Mouse (Mus musculus) liver, embryonic 16.5 days (tissue): Measurements from ENCODE around the gene Cyba. TPM values are rescaled to one million over a fixed set of nuclear protein-coding genes. Genes with fewer than 3 reads are reported as not detected.
A peak's percentile ranks its signal among the peaks of the same experiment; 100 is the strongest.

ENCODE experiments used
- ATAC-seq: fragments of 200-750 bp; cut with Nextera tagmentation; 2 replicates; pipeline ENCODE4 v1.8.0; 2017; ENCODE audit warnings: low read depth, mild to moderate bottlenecking, moderate number of reproducible peaks, moderate library complexity
- H3K27ac ChIP-seq: fragments of 300-500 bp; sonication (generic); 2 replicates; pipeline ENCODE4 v1.5.1; 2014; ENCODE audit warnings: mild to moderate bottlenecking, low read length
- H3K27me3 ChIP-seq: fragments of 300-500 bp; sonication (generic); 2 replicates; pipeline ENCODE4 v1.6.1; 2014; ENCODE audit warnings: low read depth, low read length, mixed read lengths; ENCODE audit not compliant: control insufficient read depth, insufficient read depth
- H3K36me3 ChIP-seq: fragments of 300-500 bp; sonication (generic); 2 replicates; pipeline ENCODE4 v1.6.1; 2014; ENCODE audit warnings: mild to moderate bottlenecking; ENCODE audit not compliant: control insufficient read depth, insufficient read depth
- H3K4me1 ChIP-seq: fragments of 300-500 bp; sonication (generic); 2 replicates; pipeline ENCODE4 v1.6.1; 2014; ENCODE audit warnings: low read depth, low read length, mixed read lengths; ENCODE audit not compliant: control insufficient read depth
- H3K4me2 ChIP-seq: fragments of 300-500 bp; sonication (generic); 2 replicates; pipeline ENCODE4 v1.6.1; 2014; ENCODE audit warnings: low read depth, low read length, mixed read lengths
- H3K4me3 ChIP-seq: fragments of 300-500 bp; sonication (generic); 2 replicates; pipeline ENCODE4 v1.5.1; 2014; ENCODE audit warnings: low read depth, mild to moderate bottlenecking, low read length
- H3K9ac ChIP-seq: fragments of 300-500 bp; sonication (generic); 2 replicates; pipeline ENCODE4 v1.6.1; 2014; ENCODE audit warnings: low read depth, low read length
- H3K9me3 ChIP-seq: fragments of 300-500 bp; sonication (generic); replicated peaks from 2 replicates; pipeline ENCODE4 v1.6.1; 2016; ENCODE audit warnings: low read length; ENCODE audit not compliant: control insufficient read depth
- WGBS: fragments of 180-500 bp; shearing (Covaris S2); extraction: QIAGEN DNeasy Blood & Tissue Kit; methylation state at CpG from one replicate; pipeline ENCODE4 v1.1.7; 2014; ENCODE audit not compliant: insufficient replicate concordance; 5-methylcytosine and 5-hydroxymethylcytosine counted together
- polyA plus RNA-seq: library from polyadenylated mRNA; unstranded; fragments of >200 nt; fragmentation: Nextera tagmentation; extraction: Ambion mirVana; gene quantifications from 2 replicates; pipeline ENCODE4 v1.2.1, GENCODE M21; 2015

Gene Cyba
- polyA plus RNA-seq, 1 experiment from 2014 or later: 191 TPM

DNA sequence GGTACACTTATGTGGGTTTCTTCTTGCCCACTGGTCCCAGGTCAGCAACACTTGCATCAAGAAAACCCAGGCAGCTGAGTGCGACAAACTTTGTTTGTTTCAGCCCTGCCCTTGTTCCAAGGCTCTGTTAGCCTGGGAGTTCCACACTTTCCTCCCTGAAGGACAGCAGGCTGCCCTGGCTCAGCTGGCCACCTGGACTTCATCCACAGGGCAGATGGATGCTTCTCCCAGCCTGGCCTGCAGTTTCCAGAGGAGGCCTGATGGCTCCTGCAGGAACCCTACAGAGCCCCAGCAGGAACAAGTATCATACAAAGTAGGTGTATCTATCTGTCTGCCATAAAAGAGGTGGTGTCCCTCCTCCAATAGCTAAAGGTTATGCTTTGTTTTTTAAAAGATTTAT is 8.6 kb upstream of the Cyba start:
- WGBS: 82% methylated on average over 1 of the region's 1 CpGs
- Histone ChIP-seq H3K4me1 (peaks cover 29% of the 10 kb centered on the region), H3K27ac (no peak overlapping the region)

DNA sequence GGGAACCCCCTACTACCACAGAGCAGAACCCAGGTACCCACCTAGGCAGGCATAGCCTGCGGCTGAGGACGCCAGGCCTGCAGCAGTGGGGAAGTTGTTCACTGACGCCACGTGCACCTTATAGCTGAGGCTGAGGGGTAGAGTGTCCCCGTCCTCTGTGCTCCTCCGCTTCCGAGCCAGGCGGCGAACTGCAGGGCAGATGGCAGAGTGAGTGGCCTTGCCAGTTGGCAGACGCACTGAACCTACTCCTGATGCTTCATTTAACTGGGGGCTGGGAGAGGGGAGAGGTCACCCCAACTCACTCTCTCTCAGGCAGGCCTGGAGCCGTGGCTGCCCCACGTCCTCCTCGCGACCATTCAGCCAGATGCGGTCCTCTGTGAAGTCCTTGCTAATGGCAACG is 6.6 kb upstream of the Cyba start:
- H3K27ac ChIP-seq: no peak overlapping the region
- no peak overlapping the region for H3K9ac ChIP-seq
- H3K9me3 ChIP-seq: peaks cover 2% of the 10 kb centered on the region
- 90% methylated on average over 16 of the region's 16 CpGs for WGBS
- no peaks in the 10 kb centered on the region for H3K27me3 ChIP-seq
- peaks cover 12% of the 10 kb centered on the region for H3K4me1 ChIP-seq
- no peak for ATAC-seq
- H3K4me2 ChIP-seq: no peak overlapping the region
- H3K36me3 ChIP-seq: peaks cover 4% of the 10 kb centered on the region; the same call in 1 of the 2 replicates
- no peak overlapping the region for H3K4me3 ChIP-seq

More for the DNA sequence above, 8.6 kb upstream of the Cyba start:
- Histone ChIP-seq H3K4me2 (no peak overlapping the region), H3K4me3 (no peak overlapping the region), H3K9me3 (no peaks in the 10 kb centered on the region), H3K27me3 (no peaks in the 10 kb centered on the region), H3K9ac (no peak overlapping the region), H3K36me3 (no peaks in the 10 kb centered on the region; the same call in 1 of the 2 replicates)
- no peak for ATAC-seq

DNA sequence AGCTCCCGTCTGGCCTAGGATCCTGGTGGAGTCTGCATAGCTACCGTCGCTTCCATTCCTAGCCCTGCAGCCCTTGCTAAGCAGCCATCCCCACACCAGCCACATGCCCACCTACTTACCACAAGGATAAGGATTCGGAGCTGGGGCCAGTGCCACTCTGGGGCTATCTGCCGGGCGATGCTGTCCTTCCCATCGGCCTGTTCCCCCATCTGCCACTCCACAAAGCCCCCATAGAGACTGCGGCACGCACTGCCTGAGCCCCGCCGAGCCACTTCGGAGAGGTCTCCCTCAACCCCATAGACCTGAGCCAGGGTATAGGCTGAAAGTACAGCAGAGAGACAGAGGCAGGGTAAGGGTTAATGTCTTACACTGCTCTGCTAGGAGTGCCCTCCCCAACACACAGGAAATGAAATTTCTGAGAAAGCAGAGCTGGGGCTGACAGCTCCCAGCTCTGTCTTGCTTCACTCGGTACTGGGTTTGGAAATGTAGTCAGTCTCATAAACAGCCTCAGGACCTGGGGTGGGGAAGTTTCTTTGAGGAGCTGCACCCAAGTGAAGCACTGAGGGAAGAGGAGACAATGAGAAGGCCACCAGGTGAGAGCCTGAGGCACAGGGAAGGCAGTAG is 5.1 kb upstream of the Cyba start:
- H3K4me1 ChIP-seq: peaks cover 12% of the 10 kb centered on the region
- WGBS: 70% methylated on average over 13 of the region's 13 CpGs
- H3K27ac ChIP-seq: peak overlapping the region; percentile 38; the same call in 1 of the 2 replicates
- H3K4me3 ChIP-seq: 0 out of 2 replicates have a peak overlapping the region, but pooled peaks have one; percentile 0
- H3K27me3 ChIP-seq: peaks cover 1% of the 10 kb centered on the region; the same call in 1 of the 2 replicates
- H3K9ac ChIP-seq: no peak overlapping the region
- peaks cover 2% of the 10 kb centered on the region for H3K9me3 ChIP-seq
- no peak overlapping the region for H3K4me2 ChIP-seq
- peak; percentile 30 for ATAC-seq
- H3K36me3 ChIP-seq: peaks cover 4% of the 10 kb centered on the region; the same call in 1 of the 2 replicates

DNA sequence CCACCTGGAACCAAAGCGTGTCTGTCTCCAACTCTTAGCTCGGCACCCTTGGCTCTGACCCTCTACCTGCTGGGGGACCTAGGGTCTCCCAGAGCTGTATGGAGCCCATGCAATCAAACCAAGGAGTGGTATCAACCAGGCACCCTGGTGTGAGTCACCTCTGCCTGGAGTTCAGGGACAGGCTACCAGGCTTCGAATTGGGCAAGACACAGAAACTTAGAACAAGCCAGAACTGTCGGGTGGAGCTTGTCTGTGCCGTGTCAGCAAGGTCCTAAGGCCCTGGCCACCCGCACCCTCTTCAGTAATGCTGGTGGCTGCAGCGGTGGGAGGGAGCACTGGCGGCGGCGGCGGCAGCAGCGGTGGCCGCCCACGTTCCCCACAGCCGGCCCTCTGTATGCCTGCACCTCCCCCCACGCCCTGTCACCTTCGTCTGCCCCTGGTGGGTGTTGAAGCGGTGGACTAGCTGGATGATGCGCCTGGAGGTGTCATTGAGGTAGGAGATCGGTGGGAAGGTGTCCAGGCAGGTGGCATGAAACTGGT is 3.9 kb upstream of the Cyba start:
- H3K4me1 ChIP-seq: peaks cover 13% of the 10 kb centered on the region
- H3K27me3 ChIP-seq: peaks cover 7% of the 10 kb centered on the region
- no peak overlapping the region for H3K27ac ChIP-seq
- WGBS: 65% methylated on average over 20 of the region's 20 CpGs
- no peak overlapping the region; the same call in 1 of the 2 replicates for H3K4me3 ChIP-seq
- no peak for ATAC-seq
- no peak overlapping the region for H3K4me2 ChIP-seq
- no peak overlapping the region for H3K9ac ChIP-seq
- peaks cover 2% of the 10 kb centered on the region for H3K9me3 ChIP-seq
- peaks cover 4% of the 10 kb centered on the region; the same call in 1 of the 2 replicates for H3K36me3 ChIP-seq

DNA sequence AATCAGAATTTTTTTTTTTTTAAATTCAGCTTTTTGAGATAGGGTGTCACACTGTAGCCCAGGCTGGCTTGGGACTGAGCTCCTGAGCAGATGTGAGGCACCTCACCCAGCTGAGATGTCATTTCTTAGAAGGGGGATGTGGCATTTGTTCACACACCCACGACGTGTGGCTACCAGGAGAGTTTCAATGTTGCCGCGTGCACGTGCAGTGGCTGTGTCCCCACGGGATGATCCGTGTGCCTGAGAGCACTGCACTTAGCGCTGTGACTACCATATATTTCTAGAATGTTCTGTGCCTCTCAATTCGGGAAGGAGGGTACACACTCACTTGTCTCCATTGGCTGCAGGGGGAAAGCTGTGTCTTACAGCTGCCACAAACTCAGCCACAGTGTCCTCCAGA is 3.4 kb upstream of the Cyba start:
- 75% methylated on average over 9 of the region's 9 CpGs for WGBS
- Histone ChIP-seq H3K4me3 (no peak overlapping the region), H3K36me3 (peaks cover 4% of the 10 kb centered on the region; the same call in 1 of the 2 replicates), H3K4me1 (peaks cover 15% of the 10 kb centered on the region), H3K9ac (no peak overlapping the region), H3K4me2 (no peak overlapping the region), H3K27me3 (peaks cover 7% of the 10 kb centered on the region), H3K27ac (no peak overlapping the region), H3K9me3 (peaks cover 2% of the 10 kb centered on the region)
- ATAC-seq: no peak

DNA sequence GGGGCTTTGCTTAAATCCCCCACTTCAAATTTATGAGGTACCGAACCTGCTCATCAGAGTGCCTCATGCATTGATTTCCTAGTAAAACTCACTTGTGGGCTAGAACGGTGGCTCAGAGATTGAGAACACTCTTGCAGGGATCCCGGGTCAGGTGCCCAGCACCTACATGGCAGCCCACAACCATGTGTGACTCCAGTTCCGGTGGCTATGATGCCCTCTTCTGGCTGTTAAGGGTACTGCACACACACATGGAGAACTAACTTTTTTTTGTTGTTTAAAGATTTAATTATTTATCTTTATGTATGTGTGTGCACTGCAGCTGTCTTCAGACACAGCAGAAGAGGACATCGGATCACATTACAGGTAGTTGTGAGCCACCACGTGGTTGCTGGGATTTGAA is 2.6 kb upstream of the Cyba start:
- H3K9ac ChIP-seq: no peak overlapping the region
- ATAC-seq: no peak
- H3K4me3 ChIP-seq: no peak overlapping the region
- peaks cover 20% of the 10 kb centered on the region for H3K4me1 ChIP-seq
- H3K27me3 ChIP-seq: peaks cover 7% of the 10 kb centered on the region
- no peak overlapping the region for H3K27ac ChIP-seq
- no peak overlapping the region for H3K4me2 ChIP-seq
- 79% methylated on average over 6 of the region's 6 CpGs for WGBS
- H3K36me3 ChIP-seq: peaks cover 4% of the 10 kb centered on the region; the same call in 1 of the 2 replicates
- H3K9me3 ChIP-seq: peaks cover 2% of the 10 kb centered on the region

DNA sequence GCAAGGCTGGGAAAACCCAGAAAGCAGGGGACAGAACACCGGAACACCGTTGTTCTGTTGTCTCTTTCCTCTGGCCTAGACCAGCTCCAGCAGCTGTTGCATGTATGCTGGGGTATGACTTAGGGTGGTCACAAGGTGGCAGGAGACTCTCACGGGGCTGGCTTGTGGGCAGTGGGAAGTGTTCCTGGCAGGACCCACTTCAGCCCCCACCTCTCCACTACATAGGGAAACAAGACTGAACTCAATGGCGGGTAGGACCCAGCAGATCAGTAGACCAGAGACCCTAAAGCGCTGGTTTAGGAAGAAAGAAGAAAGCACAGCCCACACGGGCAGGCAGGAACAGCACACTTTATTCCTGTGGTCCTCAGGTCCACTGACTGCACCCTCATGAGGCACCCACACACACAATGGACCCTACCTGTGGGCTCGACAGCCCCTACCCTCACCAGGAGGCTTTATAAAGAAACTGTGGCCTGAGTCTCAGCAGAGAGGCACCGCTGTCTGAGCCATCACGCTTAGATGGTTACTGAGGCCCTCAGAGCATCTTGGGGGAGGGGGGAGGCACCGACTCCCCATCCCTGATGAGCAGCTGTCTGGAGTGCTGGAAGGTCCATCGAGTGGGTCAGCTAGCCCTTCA is 657 bp upstream of the Cyba start:
- peak overlapping the region; percentile 79 for H3K4me2 ChIP-seq
- H3K36me3 ChIP-seq: peaks cover 4% of the 10 kb centered on the region; the same call in 1 of the 2 replicates
- ATAC-seq: 0 out of 2 replicates have a peak, but pooled peaks have one; percentile 2
- H3K27me3 ChIP-seq: peaks cover 7% of the 10 kb centered on the region
- peaks cover 2% of the 10 kb centered on the region for H3K9me3 ChIP-seq
- peak overlapping the region; percentile 83; the same call in 1 of the 2 replicates for H3K27ac ChIP-seq
- 50% methylated on average over 11 of the region's 11 CpGs for WGBS
- H3K4me3 ChIP-seq: peak overlapping the region; percentile 63; the same call in 1 of the 2 replicates
- peaks cover 20% of the 10 kb centered on the region for H3K4me1 ChIP-seq
- peak overlapping the region; percentile 61; the same call in 1 of the 2 replicates for H3K9ac ChIP-seq

DNA sequence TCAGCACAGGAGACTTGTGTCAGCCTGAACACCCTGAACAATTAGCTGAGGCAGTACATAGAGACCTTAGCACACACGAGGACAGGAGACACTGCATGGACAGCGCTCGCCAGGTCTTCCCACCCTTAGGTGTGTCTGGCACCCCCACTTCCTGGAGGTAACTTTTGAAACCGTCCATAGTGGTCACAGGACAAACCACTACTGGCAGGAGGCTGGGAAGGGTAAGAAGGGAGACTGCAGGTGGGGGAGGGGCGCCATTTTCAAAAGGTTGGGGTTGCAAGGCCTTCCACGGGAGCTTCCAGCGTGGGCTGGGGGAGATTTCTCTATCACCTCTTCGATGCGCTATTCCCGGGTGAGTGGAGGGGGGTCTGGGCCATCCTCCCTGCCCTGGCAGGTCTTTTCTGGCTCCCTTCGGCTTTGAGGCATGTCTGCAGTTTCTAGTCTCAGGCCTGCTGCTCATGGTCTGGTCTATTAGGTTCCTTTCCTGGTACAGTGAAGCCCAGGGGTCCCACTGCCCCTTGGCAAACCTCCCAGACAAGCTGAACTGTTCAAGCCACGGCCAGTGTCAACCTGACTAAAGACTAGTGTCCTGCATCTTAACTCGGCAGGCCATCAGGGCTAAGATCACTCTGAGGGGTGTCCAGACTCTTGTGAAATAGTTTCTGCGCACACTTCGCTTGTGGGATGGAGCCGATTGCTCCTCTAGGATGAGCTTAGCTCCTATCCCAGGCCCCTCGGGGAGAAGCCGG is 862 bp downstream of the Cyba start:
- WGBS: 20% methylated on average over 18 of the region's 18 CpGs
- peak overlapping the region; percentile 83 for H3K27ac ChIP-seq
- H3K4me1 ChIP-seq: peaks cover 20% of the 10 kb centered on the region
- H3K27me3 ChIP-seq: peaks cover 7% of the 10 kb centered on the region
- H3K9ac ChIP-seq: peak overlapping the region; percentile 61
- peaks cover 2% of the 10 kb centered on the region for H3K9me3 ChIP-seq
- H3K36me3 ChIP-seq: peaks cover 4% of the 10 kb centered on the region; the same call in 1 of the 2 replicates
- ATAC-seq: no peak
- peak overlapping the region; percentile 79 for H3K4me2 ChIP-seq
- peak overlapping the region; percentile 63 for H3K4me3 ChIP-seq
